Mouse (Mus musculus) frontal cortex, postnatal 36 days (tissue): ENCODE measurements around the gene Lypd6b.

Experiments
- DNase-seq, 2 experiments: peaks; one replicate each; pipeline ENCODE4 v3.0.0; 2022; ENCODE audit warnings: low spot score in 2 of 2

The Lypd6b gene

GRCm38 (mm10) chr2:49822312-49822711, 34.8 kb downstream of the Lypd6b start:
- DNase-seq: peak in 1 of 2 experiments; percentile 22

GRCm38 (mm10) chr2:49825588-49825987, 38.1 kb downstream of the Lypd6b start:
- DNase-seq: no peak

GRCm38 (mm10) chr2:49827756-49828155, 40.3 kb downstream of the Lypd6b start:
- no peak for DNase-seq

GRCm38 (mm10) chr2:49830369-49830768, 42.9 kb downstream of the Lypd6b start:
- DNase-seq: no peak

- no peak for DNase-seq
Observed at GRCm38 (mm10) chr2:49832277-49832803, 44.9 kb downstream of the Lypd6b start.

- DNase-seq: peak; percentile 12 to 19
Observed at GRCm38 (mm10) chr2:49837454-49838059, 50.1 kb downstream of the Lypd6b start.

GRCm38 (mm10) chr2:49838611-49839010, 51.1 kb downstream of the Lypd6b start:
- peak; percentile 48 to 67 for DNase-seq

GRCm38 (mm10) chr2:49840573-49840972, 53.1 kb downstream of the Lypd6b start:
- DNase-seq: no peak

- DNase-seq: no peak
Observed at GRCm38 (mm10) chr2:49841089-49841488, 53.6 kb downstream of the Lypd6b start.

GRCm38 (mm10) chr2:49845104-49845503, 57.6 kb downstream of the Lypd6b start:
- DNase-seq: no peak

GRCm38 (mm10) chr2:49846097-49846496, 58.6 kb downstream of the Lypd6b start:
- no peak for DNase-seq

GRCm38 (mm10) chr2:49846880-49847279, 59.4 kb downstream of the Lypd6b start:
- no peak for DNase-seq

- DNase-seq: no peak
Observed at GRCm38 (mm10) chr2:49847831-49848230, 60.3 kb downstream of the Lypd6b start.

- no peak for DNase-seq
Observed at GRCm38 (mm10) chr2:49849771-49850170, 62.3 kb downstream of the Lypd6b start.

- DNase-seq: no peak
Observed at GRCm38 (mm10) chr2:49851977-49852376, 64.5 kb downstream of the Lypd6b start.

- DNase-seq: no peak
Observed at GRCm38 (mm10) chr2:49856161-49856564, 68.7 kb downstream of the Lypd6b start.

- no peak for DNase-seq
Observed at GRCm38 (mm10) chr2:49856584-49856983, 69.1 kb downstream of the Lypd6b start.

GRCm38 (mm10) chr2:49860219-49860962, 72.9 kb downstream of the Lypd6b start:
- no peak for DNase-seq

GRCm38 (mm10) chr2:49860969-49861592, 73.6 kb downstream of the Lypd6b start:
- no peak for DNase-seq

GRCm38 (mm10) chr2:49861658-49862057, 74.2 kb downstream of the Lypd6b start:
- DNase-seq: no peak

- no peak for DNase-seq
Observed at GRCm38 (mm10) chr2:49868116-49868858, 80.8 kb downstream of the Lypd6b start.

- peak; percentile 28 to 62 for DNase-seq
Observed at GRCm38 (mm10) chr2:49869044-49869443, 81.6 kb downstream of the Lypd6b start.
